Mouse (Mus musculus) erythroblast, embryonic 14.5 days (primary cell): Measurements from ENCODE around the gene Sdccag8. TPM values are rescaled to one million over a fixed set of nuclear protein-coding genes. Genes with fewer than 3 reads are reported as not detected.

Source experiments
- H3K27me3 ChIP-seq: 2 replicates; pipeline ENCODE4 v1.6.1; 2012; ENCODE audit warnings: inconsistent platforms; ENCODE audit not compliant: control insufficient read depth
- H3K36me3 ChIP-seq: 2 replicates; pipeline ENCODE4 v1.6.1; 2012; ENCODE audit warnings: mild to moderate bottlenecking, inconsistent platforms; ENCODE audit not compliant: control insufficient read depth
- H3K4me1 ChIP-seq: 2 replicates; pipeline ENCODE4 v1.6.1; 2012; ENCODE audit warnings: inconsistent platforms; ENCODE audit not compliant: control insufficient read depth
- H3K4me3 ChIP-seq: replicated peaks from 2 replicates; pipeline ENCODE3; 2012; ENCODE audit warnings: moderate library complexity, mild to moderate bottlenecking, inconsistent platforms
- H3K9me3 ChIP-seq: 2 replicates; pipeline ENCODE4 v1.6.1; 2012; ENCODE audit warnings: low read length, inconsistent platforms, mixed read lengths; ENCODE audit not compliant: control insufficient read depth
- GATA1 ChIP-seq: IDR thresholded peaks from 2 replicates; pipeline ENCODE4 v1.6.1; 2012; ENCODE audit warnings: low read length, inconsistent platforms, mixed read lengths
- TAL1 ChIP-seq: IDR thresholded peaks from 3 replicates; pipeline ENCODE4 v1.6.1; 2012; ENCODE audit warnings: low read length, inconsistent platforms, mixed read lengths
- polyA plus RNA-seq: library from polyadenylated mRNA; stranded (reverse); fragments of >175 nt; gene quantifications from 2 replicates; pipeline ENCODE4 v1.2.3, GENCODE M21; 2012

The Sdccag8 gene
- polyA plus RNA-seq, 1 experiment: 0.35 TPM

- Histone ChIP-seq H3K4me3 (no peak overlapping the region), H3K36me3 (no peaks in the 10 kb centered on the region), H3K27me3 (no peaks in the 10 kb centered on the region), H3K4me1 (peaks cover 4% of the 10 kb centered on the region), H3K9me3 (no peaks in the 10 kb centered on the region)
- TF ChIP-seq TAL1: no peak
- TF ChIP-seq GATA1: no peak
Observed at GRCm38 (mm10) chr1:176927312-176927711, 112.9 kb downstream of the Sdccag8 start.

- peaks cover 4% of the 10 kb centered on the region for H3K4me1 ChIP-seq
- H3K27me3 ChIP-seq: no peaks in the 10 kb centered on the region
- H3K4me3 ChIP-seq: no peak overlapping the region
- TF ChIP-seq GATA1 (no peak), TAL1 (no peak)
- H3K9me3 ChIP-seq: no peaks in the 10 kb centered on the region
- H3K36me3 ChIP-seq: no peaks in the 10 kb centered on the region
Observed at GRCm38 (mm10) chr1:176929710-176930109, 115.2 kb downstream of the Sdccag8 start.

- no peaks in the 10 kb centered on the region for H3K9me3 ChIP-seq
- TF ChIP-seq GATA1: no peak
- TF ChIP-seq TAL1: no peak
- peaks cover 4% of the 10 kb centered on the region for H3K4me1 ChIP-seq
- no peaks in the 10 kb centered on the region for H3K36me3 ChIP-seq
- no peaks in the 10 kb centered on the region for H3K27me3 ChIP-seq
- H3K4me3 ChIP-seq: no peak overlapping the region
Observed at GRCm38 (mm10) chr1:176930574-176930973, 116.1 kb downstream of the Sdccag8 start.

- H3K9me3 ChIP-seq: no peaks in the 10 kb centered on the region
- TF ChIP-seq GATA1 (no peak), TAL1 (no peak)
- H3K4me3 ChIP-seq: no peak overlapping the region
- H3K4me1 ChIP-seq: peaks cover 4% of the 10 kb centered on the region
- no peaks in the 10 kb centered on the region for H3K36me3 ChIP-seq
- H3K27me3 ChIP-seq: no peaks in the 10 kb centered on the region
Observed at GRCm38 (mm10) chr1:176930981-176931500, 116.6 kb downstream of the Sdccag8 start.

GRCm38 (mm10) chr1:176931511-176931910, 117.1 kb downstream of the Sdccag8 start:
- no peaks in the 10 kb centered on the region for H3K27me3 ChIP-seq
- H3K9me3 ChIP-seq: no peaks in the 10 kb centered on the region
- no peak overlapping the region for H3K4me3 ChIP-seq
- H3K4me1 ChIP-seq: peaks cover 4% of the 10 kb centered on the region
- H3K36me3 ChIP-seq: no peaks in the 10 kb centered on the region
- TF ChIP-seq GATA1 (no peak), TAL1 (no peak)

- no peak overlapping the region for H3K4me3 ChIP-seq
- peaks cover 4% of the 10 kb centered on the region for H3K4me1 ChIP-seq
- TF ChIP-seq GATA1: no peak
- no peak for TF ChIP-seq TAL1
- H3K27me3 ChIP-seq: no peaks in the 10 kb centered on the region
- no peaks in the 10 kb centered on the region for H3K9me3 ChIP-seq
- no peaks in the 10 kb centered on the region for H3K36me3 ChIP-seq
Observed at GRCm38 (mm10) chr1:176932320-176932950, 118.0 kb downstream of the Sdccag8 start.

- Histone ChIP-seq H3K4me1 (peaks cover 4% of the 10 kb centered on the region), H3K36me3 (no peaks in the 10 kb centered on the region), H3K27me3 (no peaks in the 10 kb centered on the region), H3K9me3 (no peaks in the 10 kb centered on the region), H3K4me3 (no peak overlapping the region)
- TF ChIP-seq GATA1 (no peak), TAL1 (no peak)
Observed at GRCm38 (mm10) chr1:176933319-176933718, 118.9 kb downstream of the Sdccag8 start.

- H3K36me3 ChIP-seq: no peaks in the 10 kb centered on the region
- no peaks in the 10 kb centered on the region for H3K27me3 ChIP-seq
- H3K9me3 ChIP-seq: no peaks in the 10 kb centered on the region
- no peak overlapping the region for H3K4me3 ChIP-seq
- H3K4me1 ChIP-seq: peaks cover 4% of the 10 kb centered on the region
- TF ChIP-seq GATA1: no peak
- TF ChIP-seq TAL1: no peak
Observed at GRCm38 (mm10) chr1:176934043-176934762, 119.7 kb downstream of the Sdccag8 start.

- TF ChIP-seq GATA1 (no peak), TAL1 (no peak)
- Histone ChIP-seq H3K27me3 (no peaks in the 10 kb centered on the region), H3K9me3 (no peaks in the 10 kb centered on the region), H3K36me3 (peaks cover 8% of the 10 kb centered on the region), H3K4me3 (no peak overlapping the region), H3K4me1 (peaks cover 24% of the 10 kb centered on the region)
Observed at GRCm38 (mm10) chr1:176939901-176940341, 125.5 kb downstream of the Sdccag8 start.
